Mouse (Mus musculus): ENCODE results near the gene Mllt3. TPM values are rescaled to one million over a fixed set of nuclear protein-coding genes. Genes with fewer than 3 reads are reported as not detected.

Mllt3 gene
- polyA plus RNA-seq, 1 experiment = 64.2 TPM

- no peak for TF ChIP-seq POLR2A (IDR thresholded peaks at IDR 0.05; ENCODE audit: borderline replicate concordance, extremely low read depth, insufficient read depth, insufficient read length, poor library complexity, severe bottlenecking)
- DNase-seq (ENCODE audit: low read depth) = no peak
These were observed 21.1 kb downstream of the Mllt3 start for GRCm38 (mm10) chr4:88011870-88012572.

- DNase-seq (ENCODE audit: low read depth) = no peak
- TF ChIP-seq POLR2A (IDR thresholded peaks at IDR 0.05; ENCODE audit: borderline replicate concordance, extremely low read depth, insufficient read depth, insufficient read length, poor library complexity, severe bottlenecking) (no peak), CTCF (IDR thresholded peaks at IDR 0.05; ENCODE audit: borderline replicate concordance, extremely low read depth, insufficient read depth, insufficient read length) (no peak)
These were observed 22.7 kb downstream of the Mllt3 start for GRCm38 (mm10) chr4:88010441-88010840.

- no peak for DNase-seq (ENCODE audit: low read depth)
- TF ChIP-seq POLR2A (IDR thresholded peaks at IDR 0.05; ENCODE audit: borderline replicate concordance, extremely low read depth, insufficient read depth, insufficient read length, poor library complexity, severe bottlenecking) (no peak), CTCF (IDR thresholded peaks at IDR 0.05; ENCODE audit: borderline replicate concordance, extremely low read depth, insufficient read depth, insufficient read length) (no peak)
These were observed 27.4 kb downstream of the Mllt3 start for GRCm38 (mm10) chr4:88005801-88006200.

- TF ChIP-seq POLR2A (IDR thresholded peaks at IDR 0.05; ENCODE audit: borderline replicate concordance, extremely low read depth, insufficient read depth, insufficient read length, poor library complexity, severe bottlenecking) (no peak), CTCF (IDR thresholded peaks at IDR 0.05; ENCODE audit: borderline replicate concordance, extremely low read depth, insufficient read depth, insufficient read length) (no peak)
- DNase-seq (ENCODE audit: low read depth) = no peak
These were observed 29.8 kb downstream of the Mllt3 start for GRCm38 (mm10) chr4:88003159-88003948.

- TF ChIP-seq CTCF (IDR thresholded peaks at IDR 0.05; ENCODE audit: borderline replicate concordance, extremely low read depth, insufficient read depth, insufficient read length) (no peak), POLR2A (IDR thresholded peaks at IDR 0.05; ENCODE audit: borderline replicate concordance, extremely low read depth, insufficient read depth, insufficient read length, poor library complexity, severe bottlenecking) (no peak)
- no peak for DNase-seq (ENCODE audit: low read depth)
These were observed 41.5 kb downstream of the Mllt3 start for GRCm38 (mm10) chr4:87991710-87992109.

GRCm38 (mm10) chr4:87990940-87991339, 42.2 kb downstream of the Mllt3 start:
- peak; percentile 55 for DNase-seq (ENCODE audit: low read depth)
- no peak for TF ChIP-seq POLR2A (IDR thresholded peaks at IDR 0.05; ENCODE audit: borderline replicate concordance, extremely low read depth, insufficient read depth, insufficient read length, poor library complexity, severe bottlenecking)
- TF ChIP-seq CTCF (IDR thresholded peaks at IDR 0.05; ENCODE audit: borderline replicate concordance, extremely low read depth, insufficient read depth, insufficient read length) = no peak

- no peak for DNase-seq (ENCODE audit: low read depth)
- TF ChIP-seq CTCF (IDR thresholded peaks at IDR 0.05; ENCODE audit: borderline replicate concordance, extremely low read depth, insufficient read depth, insufficient read length) (no peak), POLR2A (IDR thresholded peaks at IDR 0.05; ENCODE audit: borderline replicate concordance, extremely low read depth, insufficient read depth, insufficient read length, poor library complexity, severe bottlenecking) (no peak)
These were observed 47.9 kb downstream of the Mllt3 start for GRCm38 (mm10) chr4:87985281-87985680.

- peak; percentile 64 for DNase-seq (ENCODE audit: low read depth)
- TF ChIP-seq POLR2A (IDR thresholded peaks at IDR 0.05; ENCODE audit: borderline replicate concordance, extremely low read depth, insufficient read depth, insufficient read length, poor library complexity, severe bottlenecking) = no peak
- no peak for TF ChIP-seq CTCF (IDR thresholded peaks at IDR 0.05; ENCODE audit: borderline replicate concordance, extremely low read depth, insufficient read depth, insufficient read length)
These were observed 48.6 kb downstream of the Mllt3 start for GRCm38 (mm10) chr4:87984589-87984988.

GRCm38 (mm10) chr4:87984091-87984490, 49.1 kb downstream of the Mllt3 start:
- TF ChIP-seq CTCF (IDR thresholded peaks at IDR 0.05; ENCODE audit: borderline replicate concordance, extremely low read depth, insufficient read depth, insufficient read length) (no peak), POLR2A (IDR thresholded peaks at IDR 0.05; ENCODE audit: borderline replicate concordance, extremely low read depth, insufficient read depth, insufficient read length, poor library complexity, severe bottlenecking) (no peak)
- no peak for DNase-seq (ENCODE audit: low read depth)

GRCm38 (mm10) chr4:87982578-87982977, 50.6 kb downstream of the Mllt3 start:
- no peak for TF ChIP-seq CTCF (IDR thresholded peaks at IDR 0.05; ENCODE audit: borderline replicate concordance, extremely low read depth, insufficient read depth, insufficient read length)
- TF ChIP-seq POLR2A (IDR thresholded peaks at IDR 0.05; ENCODE audit: borderline replicate concordance, extremely low read depth, insufficient read depth, insufficient read length, poor library complexity, severe bottlenecking) = no peak
- DNase-seq (ENCODE audit: low read depth) = no peak

- no peak for TF ChIP-seq CTCF (IDR thresholded peaks at IDR 0.05; ENCODE audit: borderline replicate concordance, extremely low read depth, insufficient read depth, insufficient read length)
- TF ChIP-seq POLR2A (IDR thresholded peaks at IDR 0.05; ENCODE audit: borderline replicate concordance, extremely low read depth, insufficient read depth, insufficient read length, poor library complexity, severe bottlenecking) = no peak
- DNase-seq (ENCODE audit: low read depth) = no peak
These were observed 55.2 kb downstream of the Mllt3 start for GRCm38 (mm10) chr4:87977820-87978448.
